In genomic region chr3:101346806-101347205, GRCm38 (mm10) we compare ENCODE assay signal across 24 mouse cellular contexts. TPM values are rescaled to one million over a fixed set of nuclear protein-coding genes. Genes with fewer than 3 reads are reported as not detected.
"Had no signal": no experiment of that assay in that cellular context is flagged by ENCODE, and none has a peak within 500 bp of the region (broad histone marks: within the 10 kb centered on the region; RNA-seq: fewer than 3 reads in every experiment).

No protein-coding gene starts in this region.

- H3K27ac ChIP-seq: limb, embryonic 13.5 days; liver, embryonic 12.5 days; liver, embryonic 15.5 days; lung, embryonic 15.5 days; macrophage; midbrain, embryonic 12.5 days; midbrain, embryonic 15.5 days; neural tube, embryonic 12.5 days; neural tube, embryonic 15.5 days; stomach, postnatal 0 days had no signal

- DNase-seq: kidney, adult 18-20 months; kidney, adult 9 months; kidney, postnatal 14 days; kidney, postnatal 4 days; liver; lung, adult 18-20 months; lung, postnatal 14 days; right cerebral cortex, adult 18-20 months; right cerebral cortex, postnatal 14 days; right cerebral cortex, postnatal 4 days; thymus, adult 2 months; thymus, postnatal 14 days had no signal

- H3K4me3 ChIP-seq: limb, embryonic 13.5 days; liver, embryonic 12.5 days; liver, embryonic 15.5 days; lung, embryonic 15.5 days; midbrain, embryonic 12.5 days; midbrain, embryonic 15.5 days; neural tube, embryonic 12.5 days; neural tube, embryonic 15.5 days had no signal

- ATAC-seq: intestine, embryonic 16.5 days; liver, embryonic 12.5 days; midbrain, embryonic 15.5 days had no signal

- H3K27me3 ChIP-seq: limb, embryonic 13.5 days; liver, embryonic 12.5 days; liver, embryonic 15.5 days; lung, embryonic 15.5 days; midbrain, embryonic 15.5 days; neural tube, embryonic 12.5 days; neural tube, embryonic 15.5 days had no signal

- H3K9ac ChIP-seq: limb, embryonic 13.5 days; liver, embryonic 12.5 days; liver, embryonic 15.5 days; lung, embryonic 15.5 days; midbrain, embryonic 12.5 days; midbrain, embryonic 15.5 days; neural tube, embryonic 12.5 days; neural tube, embryonic 15.5 days had no signal

- H3K4me2 ChIP-seq: limb, embryonic 13.5 days; liver, embryonic 12.5 days; liver, embryonic 15.5 days; lung, embryonic 15.5 days; midbrain, embryonic 12.5 days; midbrain, embryonic 15.5 days; neural tube, embryonic 12.5 days; neural tube, embryonic 15.5 days had no signal

- H3K9me3 ChIP-seq: lung, embryonic 15.5 days; midbrain, embryonic 15.5 days; neural tube, embryonic 12.5 days; neural tube, embryonic 15.5 days had no signal

- H3K36me3 ChIP-seq: limb, embryonic 13.5 days; liver, embryonic 15.5 days; lung, embryonic 15.5 days; midbrain, embryonic 12.5 days; midbrain, embryonic 15.5 days; neural tube, embryonic 12.5 days; neural tube, embryonic 15.5 days had no signal

RNA-seq across cellular contexts. Expression of gene Cd2, which starts 59.1 kb away (rescaled TPM):
- polyA plus RNA-seq: limb, embryonic 13.5 days; liver, embryonic 12.5 days; midbrain, embryonic 12.5 days; midbrain, embryonic 15.5 days; neural tube, embryonic 12.5 days; neural tube, embryonic 15.5 days; stomach, embryonic 14.5 days; stomach, postnatal 0 days had no signal
